Mouse (Mus musculus): ENCODE results near the gene Kcnrg.
"Not testable (repeated sequence)": the region's sequence is repeated elsewhere in the genome, so short reads cannot be mapped to it uniquely, and the experiment has no call there.

Gene Kcnrg

GRCm38 (mm10) chr14:61603069-61603755, 4.0 kb upstream of the Kcnrg start:
- no peak for DNase-seq (ENCODE audit: low read depth, low spot score)
- H3K27me3 ChIP-seq (ENCODE audit: control insufficient read depth, insufficient read depth, low read length, poor library complexity, severe bottlenecking), result no peaks in the 10 kb centered on the region
- H3K36me3 ChIP-seq (ENCODE audit: control insufficient read depth, insufficient read depth, low read length, poor library complexity, severe bottlenecking), result 0 out of 2 replicates have a peak, but pooled peaks cover 2% of the 10 kb centered on the region

GRCm38 (mm10) chr14:61604081-61604480, 3.2 kb upstream of the Kcnrg start:
- DNase-seq (ENCODE audit: low read depth, low spot score), result no peak
- H3K36me3 ChIP-seq (ENCODE audit: control insufficient read depth, insufficient read depth, low read length, poor library complexity, severe bottlenecking), result 0 out of 2 replicates have a peak, but pooled peaks cover 2% of the 10 kb centered on the region
- no peaks in the 10 kb centered on the region for H3K27me3 ChIP-seq (ENCODE audit: control insufficient read depth, insufficient read depth, low read length, poor library complexity, severe bottlenecking)

- H3K27me3 ChIP-seq (ENCODE audit: control insufficient read depth, insufficient read depth, low read length, poor library complexity, severe bottlenecking); DNase-seq (ENCODE audit: low read depth, low spot score); H3K36me3 ChIP-seq (ENCODE audit: control insufficient read depth, insufficient read depth, low read length, poor library complexity, severe bottlenecking): not testable (repeated sequence)
Measured at GRCm38 (mm10) chr14:61606088-61606487, 1.2 kb upstream of the Kcnrg start.

GRCm38 (mm10) chr14:61611766-61612165, 4.5 kb downstream of the Kcnrg start:
- H3K36me3 ChIP-seq (ENCODE audit: control insufficient read depth, insufficient read depth, low read length, poor library complexity, severe bottlenecking), result no peaks in the 10 kb centered on the region
- no peak for DNase-seq (ENCODE audit: low read depth, low spot score)
- no peaks in the 10 kb centered on the region for H3K27me3 ChIP-seq (ENCODE audit: control insufficient read depth, insufficient read depth, low read length, poor library complexity, severe bottlenecking)

GRCm38 (mm10) chr14:61613319-61613718, 6.1 kb downstream of the Kcnrg start:
- H3K36me3 ChIP-seq (ENCODE audit: control insufficient read depth, insufficient read depth, low read length, poor library complexity, severe bottlenecking), result no peaks in the 10 kb centered on the region
- DNase-seq (ENCODE audit: low read depth, low spot score), result no peak
- H3K27me3 ChIP-seq (ENCODE audit: control insufficient read depth, insufficient read depth, low read length, poor library complexity, severe bottlenecking), result no peaks in the 10 kb centered on the region

- Histone ChIP-seq H3K36me3 (ENCODE audit: control insufficient read depth, insufficient read depth, low read length, poor library complexity, severe bottlenecking) (peaks cover 1% of the 10 kb centered on the region; the same call in 1 of the 2 replicates), H3K27me3 (ENCODE audit: control insufficient read depth, insufficient read depth, low read length, poor library complexity, severe bottlenecking) (no peaks in the 10 kb centered on the region)
- DNase-seq (ENCODE audit: low read depth, low spot score), result no peak
Measured at GRCm38 (mm10) chr14:61620371-61620770, 13.1 kb downstream of the Kcnrg start.

GRCm38 (mm10) chr14:61635969-61636368, 28.7 kb downstream of the Kcnrg start:
- Histone ChIP-seq H3K27me3 (ENCODE audit: control insufficient read depth, insufficient read depth, low read length, poor library complexity, severe bottlenecking) (no peaks in the 10 kb centered on the region), H3K36me3 (ENCODE audit: control insufficient read depth, insufficient read depth, low read length, poor library complexity, severe bottlenecking) (0 out of 2 replicates have a peak, but pooled peaks cover 1% of the 10 kb centered on the region)
- no peak for DNase-seq (ENCODE audit: low read depth, low spot score)

GRCm38 (mm10) chr14:61642668-61643067, 35.4 kb downstream of the Kcnrg start:
- no peaks in the 10 kb centered on the region for H3K27me3 ChIP-seq (ENCODE audit: control insufficient read depth, insufficient read depth, low read length, poor library complexity, severe bottlenecking)
- H3K36me3 ChIP-seq (ENCODE audit: control insufficient read depth, insufficient read depth, low read length, poor library complexity, severe bottlenecking), result no peaks in the 10 kb centered on the region
- DNase-seq (ENCODE audit: low read depth, low spot score), result no peak

- no peaks in the 10 kb centered on the region for H3K36me3 ChIP-seq (ENCODE audit: control insufficient read depth, insufficient read depth, low read length, poor library complexity, severe bottlenecking)
- no peak for DNase-seq (ENCODE audit: low read depth, low spot score)
- no peaks in the 10 kb centered on the region for H3K27me3 ChIP-seq (ENCODE audit: control insufficient read depth, insufficient read depth, low read length, poor library complexity, severe bottlenecking)
Measured at GRCm38 (mm10) chr14:61645547-61645946, 38.3 kb downstream of the Kcnrg start.

GRCm38 (mm10) chr14:61647182-61647880, 40.1 kb downstream of the Kcnrg start:
- H3K36me3 ChIP-seq (ENCODE audit: control insufficient read depth, insufficient read depth, low read length, poor library complexity, severe bottlenecking), result no peaks in the 10 kb centered on the region
- peak; percentile 18 for DNase-seq (ENCODE audit: low read depth, low spot score)
- H3K27me3 ChIP-seq (ENCODE audit: control insufficient read depth, insufficient read depth, low read length, poor library complexity, severe bottlenecking), result no peaks in the 10 kb centered on the region

GRCm38 (mm10) chr14:61647881-61648684, 40.8 kb downstream of the Kcnrg start:
- Histone ChIP-seq H3K27me3 (ENCODE audit: control insufficient read depth, insufficient read depth, low read length, poor library complexity, severe bottlenecking) (no peaks in the 10 kb centered on the region), H3K36me3 (ENCODE audit: control insufficient read depth, insufficient read depth, low read length, poor library complexity, severe bottlenecking) (no peaks in the 10 kb centered on the region)
- peak; percentile 65 for DNase-seq (ENCODE audit: low read depth, low spot score)

- Histone ChIP-seq H3K27me3 (ENCODE audit: control insufficient read depth, insufficient read depth, low read length, poor library complexity, severe bottlenecking) (no peaks in the 10 kb centered on the region), H3K36me3 (ENCODE audit: control insufficient read depth, insufficient read depth, low read length, poor library complexity, severe bottlenecking) (no peaks in the 10 kb centered on the region)
- DNase-seq (ENCODE audit: low read depth, low spot score), result peak; percentile 98
Measured at GRCm38 (mm10) chr14:61648685-61649504, 41.6 kb downstream of the Kcnrg start.

- H3K27me3 ChIP-seq (ENCODE audit: control insufficient read depth, insufficient read depth, low read length, poor library complexity, severe bottlenecking), result no peaks in the 10 kb centered on the region
- peak; percentile 61 for DNase-seq (ENCODE audit: low read depth, low spot score)
- no peaks in the 10 kb centered on the region for H3K36me3 ChIP-seq (ENCODE audit: control insufficient read depth, insufficient read depth, low read length, poor library complexity, severe bottlenecking)
Measured at GRCm38 (mm10) chr14:61650291-61650960, 43.2 kb downstream of the Kcnrg start.

- Histone ChIP-seq H3K36me3 (ENCODE audit: control insufficient read depth, insufficient read depth, low read length, poor library complexity, severe bottlenecking) (no peaks in the 10 kb centered on the region), H3K27me3 (ENCODE audit: control insufficient read depth, insufficient read depth, low read length, poor library complexity, severe bottlenecking) (no peaks in the 10 kb centered on the region)
- DNase-seq (ENCODE audit: low read depth, low spot score), result no peak
Measured at GRCm38 (mm10) chr14:61656469-61656868, 49.2 kb downstream of the Kcnrg start.
